ENCODE assay signal across 8 mouse cellular contexts in the genomic region with DNA sequence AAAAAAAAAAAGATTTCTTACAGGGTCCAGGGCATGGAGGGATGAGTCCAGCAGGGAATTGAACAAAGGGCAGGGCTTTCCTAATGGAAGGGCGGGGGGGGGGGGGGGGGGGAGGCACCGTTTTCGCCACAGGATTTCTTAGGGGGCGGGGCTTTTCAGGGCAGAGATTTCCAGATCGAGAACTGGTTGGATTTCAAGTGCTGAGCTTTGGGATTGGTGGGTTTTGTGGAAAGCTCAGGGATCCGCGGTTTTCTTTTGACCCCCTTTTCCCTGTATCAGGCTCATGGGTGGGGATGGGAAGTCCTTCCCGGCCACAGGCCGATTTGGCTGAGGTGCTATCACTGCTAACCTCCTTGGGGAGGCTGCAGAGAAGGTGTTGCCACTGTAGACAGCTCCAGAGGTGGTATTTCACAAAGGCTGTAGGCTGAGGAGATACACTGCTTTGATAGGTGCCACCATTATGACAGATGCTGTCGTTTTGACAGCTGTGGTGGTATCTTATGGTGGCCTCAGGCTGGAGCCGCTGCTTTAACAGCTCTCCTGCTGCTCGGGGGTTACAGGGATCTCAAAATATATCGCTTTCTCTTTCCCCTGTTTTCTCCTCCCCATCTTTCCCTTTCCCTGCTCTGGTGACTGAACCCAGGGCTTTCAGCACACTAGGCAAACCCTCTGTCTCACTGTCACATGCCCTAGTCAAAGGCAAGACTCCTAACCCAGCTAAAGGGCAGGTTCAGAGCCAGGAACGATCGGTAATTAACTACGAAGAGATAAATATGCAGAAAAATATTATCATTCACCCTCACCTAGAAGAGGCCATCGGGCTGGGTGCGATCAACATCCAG.
DNase-seq lines count a peak whose midpoint lies in the region; ATAC-seq and TF ChIP-seq lines count a peak whose summit lies in the region.

No protein-coding gene starts in this region.

- no peaks in the 10 kb centered on the region for H3K36me3 ChIP-seq in kidney, embryonic 14.5 days (ENCODE audit: control insufficient read depth, insufficient read depth, low read length)
- no peaks in the 10 kb centered on the region for H3K36me3 ChIP-seq in intestine, embryonic 14.5 days (ENCODE audit: control insufficient read depth, insufficient read depth, low read length)
- H3K36me3 ChIP-seq in myocyte (ENCODE audit: control insufficient read depth, insufficient read depth): no peaks in the 10 kb centered on the region

- TF ChIP-seq POLR2A in cortical plate, adult 2 months (IDR thresholded peaks at IDR 0.05; ENCODE audit: extremely low read depth, insufficient read depth, low read length): no peak
- TF ChIP-seq POLR2A in myocyte (IDR thresholded peaks at IDR 0.05; ENCODE audit: insufficient read length, low read depth): no peak

- TF ChIP-seq CTCF in cortical plate, adult 2 months (IDR thresholded peaks at IDR 0.05; ENCODE audit: extremely low read depth, insufficient read depth, low read length): no peak

- DNase-seq in kidney, postnatal 4 days: no peak
- no peak for DNase-seq in intestine, embryonic 14.5 days (ENCODE audit: low spot score)
- DNase-seq in gastrocnemius, adult 8-10 months (ENCODE audit: low spot score in 2 of 2): no peak
- no peak for DNase-seq in spleen, postnatal 14 days (ENCODE audit: low spot score in 2 of 2)
- no peak for DNase-seq in right cerebral cortex, postnatal 25 days

- peak overlapping the region; percentile 20 for H3K4me3 ChIP-seq in kidney, embryonic 14.5 days (ENCODE audit: low read length)
- H3K4me3 ChIP-seq in cortical plate, adult 2 months (ENCODE audit: insufficient read depth, low read length): peak overlapping the region; percentile 9
- H3K4me3 ChIP-seq in intestine, embryonic 14.5 days (ENCODE audit: low read depth, low read length): peak overlapping the region; percentile 18
- H3K4me3 ChIP-seq in myocyte: peak overlapping the region; percentile 20

- peak overlapping the region; percentile 55 for H3K4me2 ChIP-seq in kidney, embryonic 14.5 days (replicated peaks; ENCODE audit: low read depth, low read length)
- H3K4me2 ChIP-seq in intestine, embryonic 14.5 days (ENCODE audit: low read length): peak overlapping the region; percentile 49
- H3K4me2 ChIP-seq in myocyte (ENCODE audit: low read depth): peak overlapping the region; percentile 99

- no peak overlapping the region for H3ac ChIP-seq in myocyte (ENCODE audit: control insufficient read depth, insufficient read length)

- no peaks in the 10 kb centered on the region for H3K9me3 ChIP-seq in kidney, embryonic 14.5 days (ENCODE audit: control insufficient read depth, low read length)
- H3K9me3 ChIP-seq in intestine, embryonic 14.5 days (ENCODE audit: control insufficient read depth, low read length): no peaks in the 10 kb centered on the region

- H3K79me2 ChIP-seq in myocyte (ENCODE audit: control insufficient read depth, insufficient read depth): no peaks in the 10 kb centered on the region

- 13% methylated on average over 18 of the region's 18 CpGs for WGBS in kidney, embryonic 14.5 days
- 16% methylated on average over 17 of the region's 18 CpGs for WGBS in intestine, embryonic 14.5 days

- H3K27ac ChIP-seq in kidney, embryonic 14.5 days (ENCODE audit: low read depth, low read length): no peak overlapping the region
- no peak overlapping the region for H3K27ac ChIP-seq in cortical plate, adult 2 months (ENCODE audit: insufficient read depth, low read length)
- H3K27ac ChIP-seq in intestine, embryonic 14.5 days (ENCODE audit: low read depth): no peak overlapping the region

- peak; percentile 33; the same call in 1 of the 2 replicates for ATAC-seq in kidney, embryonic 14.5 days (ENCODE audit: low FRiP score, low TSS enrichment)
- peak; percentile 37; the same call in 1 of the 2 replicates for ATAC-seq in intestine, embryonic 14.5 days (replicated peaks; ENCODE audit: low FRiP score, low TSS enrichment, low read depth)

- H3K4me1 ChIP-seq in kidney, embryonic 14.5 days (ENCODE audit: control insufficient read depth, insufficient read depth, low read length): 0 out of 2 replicates have a peak, but pooled peaks cover 3% of the 10 kb centered on the region
- H3K4me1 ChIP-seq in cortical plate, adult 2 months (ENCODE audit: control insufficient read depth, insufficient read depth, low read length): no peaks in the 10 kb centered on the region
- no peaks in the 10 kb centered on the region for H3K4me1 ChIP-seq in intestine, embryonic 14.5 days (replicated peaks; ENCODE audit: control insufficient read depth, insufficient read depth, low read length)

- H3K27me3 ChIP-seq in kidney, embryonic 14.5 days (ENCODE audit: control insufficient read depth, insufficient read depth, low read length): no peaks in the 10 kb centered on the region
- no peaks in the 10 kb centered on the region for H3K27me3 ChIP-seq in intestine, embryonic 14.5 days (replicated peaks; ENCODE audit: control insufficient read depth, insufficient read depth, low read length)
- no peaks in the 10 kb centered on the region for H3K27me3 ChIP-seq in myocyte (ENCODE audit: control insufficient read depth, insufficient read depth, insufficient read length)

- peak overlapping the region; percentile 7; the same call in 1 of the 2 replicates for H3K9ac ChIP-seq in kidney, embryonic 14.5 days (ENCODE audit: low read depth, low read length)
- no peak overlapping the region for H3K9ac ChIP-seq in intestine, embryonic 14.5 days (ENCODE audit: low read length)

TF ChIP-seq in myocyte, 11 proteins besides CTCF, POLR2A, EP300 and RAD21:
- TF ChIP-seq SRF (IDR thresholded peaks at IDR 0.05; ENCODE audit: control insufficient read depth, insufficient read length, low read depth) (no peak), MYOD1 (IDR thresholded peaks at IDR 0.05; ENCODE audit: control insufficient read depth in 1 of 3, insufficient read length in 2 of 3, low read depth in 2 of 3) (no peak), REST (IDR thresholded peaks at IDR 0.05; ENCODE audit: insufficient read depth, insufficient read length) (no peak), TCF3 (IDR thresholded peaks at IDR 0.05; ENCODE audit: insufficient read length, low read depth) (no peak), MAX (IDR thresholded peaks at IDR 0.05; ENCODE audit: low read depth) (no peak), USF1 (IDR thresholded peaks at IDR 0.05; ENCODE audit: low read depth) (no peak), TCF12 (IDR thresholded peaks at IDR 0.05; ENCODE audit: insufficient read depth, poor library complexity, severe bottlenecking) (no peak)

Comparison
In these comparisons a context has a peak if more than half of its experiments do, and no peak if none do; other contexts are left out.
1. H3K4me2 ChIP-seq: peak in every context shown above with its lines; median percentile 99 in myocyte; 55 in kidney, embryonic 14.5 days; 49 in intestine, embryonic 14.5 days.